Mouse (Mus musculus) lung, postnatal 0 days (tissue): ENCODE data around the gene Fah. TPM values are rescaled to one million over a fixed set of nuclear protein-coding genes. Genes with fewer than 3 reads are reported as not detected.

Source experiments
- ATAC-seq: fragments of 200-750 bp; cut with Nextera tagmentation; 2 replicates; pipeline ENCODE4 v1.8.0; 2017; ENCODE audit warnings: moderate library complexity
- DNase-seq: peaks from one replicate; pipeline ENCODE4 v3.0.0-alpha.2; 2016; ENCODE audit warnings: low spot score
- H3K27ac ChIP-seq: fragments of 300-500 bp; sonication (generic); 2 replicates; pipeline ENCODE4 v1.5.1; 2014; ENCODE audit warnings: antibody characterized with exemption, mild to moderate bottlenecking, low read length, mixed read lengths
- H3K27me3 ChIP-seq: fragments of 300-500 bp; sonication (generic); replicated peaks from 2 replicates; pipeline ENCODE4 v1.6.1; 2014; ENCODE audit warnings: low read length, mixed read lengths; ENCODE audit not compliant: insufficient read depth
- H3K36me3 ChIP-seq: fragments of 300-500 bp; sonication (generic); 2 replicates; pipeline ENCODE4 v1.6.1; 2014; ENCODE audit warnings: low read length, mixed read lengths; ENCODE audit not compliant: insufficient read depth
- H3K4me1 ChIP-seq: fragments of 300-500 bp; sonication (generic); 2 replicates; pipeline ENCODE4 v1.6.1; 2014; ENCODE audit warnings: antibody characterized with exemption, low read depth, low read length, mixed read lengths; ENCODE audit not compliant: insufficient read depth
- H3K4me2 ChIP-seq: fragments of 300-500 bp; sonication (generic); replicated peaks from 2 replicates; pipeline ENCODE4 v1.6.1; 2014; ENCODE audit warnings: low read depth, mild to moderate bottlenecking, low read length, moderate library complexity, mixed read lengths
- H3K4me3 ChIP-seq: fragments of 300-500 bp; sonication (generic); 2 replicates; pipeline ENCODE4 v1.5.1; 2014; ENCODE audit warnings: low read depth, low read length
- H3K9ac ChIP-seq: fragments of 300-500 bp; sonication (generic); replicated peaks from 2 replicates; pipeline ENCODE4 v1.6.1; 2014; ENCODE audit warnings: low read depth, mild to moderate bottlenecking
- H3K9me3 ChIP-seq: fragments of 300-500 bp; sonication (generic); 2 replicates; pipeline ENCODE4 v1.6.1; 2016; ENCODE audit warnings: low read length, mixed read lengths
- CTCF ChIP-seq: IDR thresholded peaks from 2 replicates; pipeline ENCODE4 v1.5.1; 2016; ENCODE audit warnings: antibody characterized with exemption, mild to moderate bottlenecking
- EP300 ChIP-seq: IDR thresholded peaks from 2 replicates; pipeline ENCODE4 v1.6.1; 2016; ENCODE audit warnings: antibody characterized with exemption, mild to moderate bottlenecking, control low read depth
- WGBS: fragments of 180-500 bp; shearing (Covaris S2); extraction: QIAGEN DNeasy Blood & Tissue Kit; methylation state at CpG from one replicate; pipeline ENCODE4 v1.1.7; 2014; 5-methylcytosine and 5-hydroxymethylcytosine counted together
- polyA plus RNA-seq: library from polyadenylated mRNA; unstranded; fragments of >200 nt; fragmentation: Nextera tagmentation; extraction: Ambion mirVana; gene quantifications from 2 replicates; pipeline ENCODE4 v1.2.1, GENCODE M21; 2015

Gene Fah
- polyA plus RNA-seq, 1 experiment from 2014 or later: 11.7 TPM

DNA sequence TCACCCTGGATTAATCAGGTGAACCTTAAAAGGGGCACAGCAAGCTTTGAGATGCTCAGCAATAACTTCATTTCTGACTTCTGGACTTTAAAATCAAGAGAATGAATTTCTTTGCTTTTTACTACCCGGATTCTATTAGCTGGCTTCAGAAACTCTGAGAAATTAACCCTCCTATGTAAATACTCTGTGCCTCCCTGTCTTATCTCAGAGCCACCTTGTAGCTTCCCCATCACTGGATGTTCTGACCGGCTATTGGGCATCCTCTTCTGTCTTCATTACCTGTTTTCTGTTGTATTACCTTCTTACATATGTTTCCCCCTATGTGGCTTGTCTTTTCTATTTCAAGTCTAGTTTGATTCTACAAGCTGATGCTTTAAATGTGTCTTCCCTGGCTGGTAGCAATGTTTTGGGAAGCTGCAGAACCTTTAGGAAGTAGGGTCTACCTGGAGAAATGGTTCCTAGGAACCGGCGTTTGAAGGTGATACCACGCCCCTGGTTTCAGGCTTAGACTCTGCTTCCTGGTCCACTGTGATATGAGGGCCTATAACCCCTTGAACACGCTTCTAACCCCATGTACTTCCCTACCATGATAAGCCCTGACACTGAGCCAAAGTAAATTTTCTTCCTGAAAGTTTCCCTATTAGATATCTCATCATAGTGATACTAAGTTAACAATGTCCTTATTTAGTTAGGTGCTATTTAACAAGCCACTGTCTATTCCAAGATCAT is 36.9 kb upstream of the Fah start:
- no peaks in the 10 kb centered on the region for H3K36me3 ChIP-seq
- no peak overlapping the region for H3K4me2 ChIP-seq
- DNase-seq (no peak), ATAC-seq (no peak)
- no peaks in the 10 kb centered on the region for H3K9me3 ChIP-seq
- peaks cover 2% of the 10 kb centered on the region; the same call in 1 of the 2 replicates for H3K4me1 ChIP-seq
- H3K4me3 ChIP-seq: no peak overlapping the region
- no peak overlapping the region for H3K9ac ChIP-seq
- H3K27ac ChIP-seq: no peak overlapping the region
- whole genome bisulfite sequencing: 81% methylated on average over 6 of the region's 6 CpGs
- no peaks in the 10 kb centered on the region for H3K27me3 ChIP-seq
- TF ChIP-seq EP300: no peak
- no peak for TF ChIP-seq CTCF

DNA sequence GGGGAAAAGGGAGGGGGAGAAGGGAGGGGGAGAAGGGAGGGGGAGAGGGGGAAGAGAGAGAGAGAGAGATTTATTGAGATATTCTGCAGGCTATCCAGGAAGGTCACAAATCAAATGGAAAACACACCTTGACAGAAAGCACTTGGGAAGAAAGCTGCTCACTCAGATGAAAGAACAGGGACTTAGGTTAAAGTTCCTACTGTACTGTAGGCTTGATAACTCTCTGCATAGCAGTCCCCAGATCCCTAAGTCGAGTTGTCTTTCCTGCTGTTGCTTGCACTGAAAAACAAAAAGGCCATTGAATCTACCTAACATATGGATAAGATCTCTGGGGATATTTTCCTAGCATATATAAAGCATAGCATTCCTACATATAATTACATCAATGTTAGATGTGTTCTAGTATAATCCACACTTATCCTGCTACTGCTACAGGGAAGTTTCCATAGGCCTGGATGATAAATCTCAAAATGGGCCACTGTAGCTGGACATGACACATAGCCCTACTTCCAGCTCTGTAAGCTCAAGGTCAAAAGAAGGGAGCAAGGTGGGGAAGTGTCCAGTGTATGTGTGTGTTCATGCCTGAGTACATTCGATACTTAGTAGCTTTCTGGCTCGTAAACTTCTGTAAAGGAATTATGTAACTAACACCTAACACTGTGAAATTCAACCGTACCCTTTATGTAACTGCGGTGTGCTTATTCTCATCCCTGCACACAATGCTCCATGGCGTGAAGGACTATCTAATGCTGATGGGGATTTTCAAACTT is 35.8 kb upstream of the Fah start:
- H3K4me3 ChIP-seq: no peak overlapping the region
- H3K36me3 ChIP-seq: no peaks in the 10 kb centered on the region
- no peak overlapping the region for H3K9ac ChIP-seq
- no peak overlapping the region for H3K27ac ChIP-seq
- ATAC-seq (no peak), DNase-seq (no peak)
- no peaks in the 10 kb centered on the region for H3K27me3 ChIP-seq
- no peak overlapping the region for H3K4me2 ChIP-seq
- WGBS: 82% methylated on average over 6 of the region's 6 CpGs
- H3K4me1 ChIP-seq: peaks cover 2% of the 10 kb centered on the region; the same call in 1 of the 2 replicates
- no peaks in the 10 kb centered on the region for H3K9me3 ChIP-seq
- TF ChIP-seq CTCF (no peak), EP300 (no peak)

DNA sequence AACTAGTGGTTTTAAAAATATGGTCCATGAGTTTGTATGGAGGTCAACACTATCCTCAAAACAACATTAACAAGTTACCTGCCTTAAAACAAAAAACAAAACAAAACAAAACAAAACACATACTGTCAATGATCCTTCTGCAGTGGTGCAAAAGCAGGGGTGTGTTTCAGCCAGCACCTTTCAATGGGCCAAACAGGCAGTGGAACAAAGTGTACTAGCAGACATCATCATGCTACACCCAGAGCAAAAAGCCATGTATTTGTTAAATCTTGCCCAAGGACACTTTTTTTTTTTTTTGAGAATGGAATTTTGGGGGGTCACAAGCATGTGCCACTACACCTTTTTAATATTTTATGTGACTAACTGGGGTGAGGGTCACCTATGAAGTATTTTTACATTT is 30.4 kb upstream of the Fah start:
- no peaks in the 10 kb centered on the region for H3K4me1 ChIP-seq
- TF ChIP-seq EP300 (no peak), CTCF (no peak)
- DNase-seq: no peak
- no peak overlapping the region for H3K4me3 ChIP-seq
- no peaks in the 10 kb centered on the region for H3K9me3 ChIP-seq
- peaks cover 2% of the 10 kb centered on the region; the same call in 1 of the 2 replicates for H3K36me3 ChIP-seq
- no peaks in the 10 kb centered on the region for H3K27me3 ChIP-seq
- no peak overlapping the region for H3K27ac ChIP-seq
- H3K4me2 ChIP-seq: no peak overlapping the region
- no peak overlapping the region for H3K9ac ChIP-seq
- ATAC-seq: no peak

DNA sequence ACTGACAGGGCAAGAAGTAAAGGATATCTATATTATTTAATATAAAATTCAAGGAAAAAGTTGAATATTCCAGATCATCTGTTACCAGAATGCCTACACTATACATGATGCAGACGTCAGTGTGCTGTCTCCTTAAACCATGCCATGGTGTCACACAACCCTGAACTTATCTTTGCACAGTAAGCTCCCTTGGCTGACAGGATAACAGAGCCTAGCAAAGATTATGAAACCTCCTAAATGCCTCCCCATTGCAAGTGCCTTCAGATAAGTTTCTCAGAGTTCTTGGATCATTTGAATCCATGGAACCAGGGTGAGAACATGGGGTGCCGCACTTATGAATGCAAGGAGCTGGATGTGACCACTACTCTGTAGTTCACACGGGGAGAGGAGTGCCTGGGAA is 25.4 kb upstream of the Fah start:
- Histone ChIP-seq H3K4me3 (no peak overlapping the region), H3K9me3 (no peaks in the 10 kb centered on the region), H3K4me1 (no peaks in the 10 kb centered on the region), H3K27me3 (no peaks in the 10 kb centered on the region), H3K27ac (no peak overlapping the region), H3K4me2 (no peak overlapping the region), H3K36me3 (peaks cover 13% of the 10 kb centered on the region; the same call in 1 of the 2 replicates), H3K9ac (no peak overlapping the region)
- no peak for TF ChIP-seq CTCF
- no peak for TF ChIP-seq EP300
- ATAC-seq: no peak
- no peak for DNase-seq
- WGBS: 84% methylated on average over 3 of the region's 3 CpGs

DNA sequence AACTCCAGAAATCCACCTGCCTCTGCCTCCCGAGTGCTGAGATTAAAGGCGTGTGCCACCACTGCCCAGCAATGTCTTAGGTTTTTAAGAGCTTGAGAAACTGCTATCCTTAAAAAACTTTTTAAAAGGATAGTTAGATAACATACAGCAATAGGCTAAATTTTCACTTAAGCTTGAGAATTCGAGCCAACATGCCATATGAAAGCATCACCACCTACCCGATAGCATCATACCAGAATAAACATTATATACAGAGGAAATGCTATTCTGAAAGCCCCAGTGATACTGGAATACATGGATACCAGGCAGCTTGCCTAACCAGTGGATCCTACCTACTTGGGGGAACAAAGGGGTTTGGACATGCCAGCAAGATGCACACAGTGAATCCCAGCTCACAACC is 17.2 kb upstream of the Fah start:
- WGBS: 95% methylated on average over 4 of the region's 4 CpGs
- ATAC-seq (no peak), DNase-seq (no peak)
- H3K9ac ChIP-seq: no peak overlapping the region
- TF ChIP-seq CTCF: no peak
- no peak for TF ChIP-seq EP300
- no peaks in the 10 kb centered on the region for H3K9me3 ChIP-seq
- H3K36me3 ChIP-seq: no peaks in the 10 kb centered on the region; the same call in 1 of the 2 replicates
- H3K27me3 ChIP-seq: no peaks in the 10 kb centered on the region
- no peak overlapping the region for H3K4me3 ChIP-seq
- H3K4me2 ChIP-seq: no peak overlapping the region
- no peak overlapping the region for H3K27ac ChIP-seq
- no peaks in the 10 kb centered on the region for H3K4me1 ChIP-seq

DNA sequence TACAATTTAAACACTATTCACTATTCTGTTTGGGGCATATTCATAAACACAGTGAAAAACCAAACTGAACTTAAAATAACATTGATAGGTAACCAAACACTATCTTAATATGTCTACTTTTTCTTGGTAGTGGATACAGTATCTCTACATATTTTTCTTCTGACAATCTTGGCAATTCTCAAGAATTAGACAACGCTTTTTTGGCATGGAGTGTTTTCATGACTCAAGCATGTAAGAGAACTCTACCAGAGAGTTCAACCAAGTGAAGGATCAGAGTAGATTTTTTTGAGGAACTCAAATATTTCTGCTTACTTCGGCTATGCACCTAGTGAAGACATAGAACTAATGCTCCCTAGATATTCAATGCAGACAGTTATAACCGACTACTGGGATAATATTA is 14.4 kb upstream of the Fah start:
- no peak overlapping the region for H3K4me2 ChIP-seq
- ATAC-seq: no peak
- H3K36me3 ChIP-seq: no peaks in the 10 kb centered on the region; the same call in 1 of the 2 replicates
- no peaks in the 10 kb centered on the region for H3K9me3 ChIP-seq
- TF ChIP-seq EP300 (no peak), CTCF (no peak)
- no peak overlapping the region for H3K4me3 ChIP-seq
- no peaks in the 10 kb centered on the region for H3K4me1 ChIP-seq
- WGBS: 91% methylated on average over 3 of the region's 3 CpGs
- no peak for DNase-seq
- no peak overlapping the region for H3K9ac ChIP-seq
- no peak overlapping the region for H3K27ac ChIP-seq
- no peaks in the 10 kb centered on the region for H3K27me3 ChIP-seq
